Mouse (Mus musculus) kidney, adult 2 months (tissue): ENCODE measurements around the gene Arl13a.

Experiments used
- CTCF ChIP-seq: fragments of 200-500 bp; conservative IDR thresholded peaks from 2 replicates; pipeline ENCODE4 v1.5.1; 2011; ENCODE audit warnings: low read depth, mild to moderate bottlenecking, control low read depth, low read length, moderate library complexity, mixed read lengths; ENCODE audit not compliant: insufficient read depth, insufficient read length
- POLR2A ChIP-seq: fragments of 200-500 bp; IDR thresholded peaks from one replicate; pipeline ENCODE4 v1.6.1; 2011; ENCODE audit warnings: low read depth, low read length, control low read depth

- TF ChIP-seq CTCF (no peak), POLR2A (no peak)
Observed at GRCm38 (mm10) chrX:134158151-134158550, 29.1 kb upstream of the Arl13a start.
